In genomic region chr4:100124056-100124455, GRCm38 (mm10) we compare ENCODE assay signal across 23 mouse cellular contexts. TPM values are rescaled to one million over a fixed set of nuclear protein-coding genes. Genes with fewer than 3 reads are reported as not detected.
DNase-seq lines count a peak whose midpoint lies in the region; ATAC-seq lines count a peak whose summit lies in the region.
"Had no signal": no experiment of that assay in that cellular context is flagged by ENCODE, and none has a peak within 500 bp of the region (broad histone marks: within the 10 kb centered on the region; RNA-seq: fewer than 3 reads in every experiment).

No protein-coding gene starts in this region.

- intact Hi-C loops in heart, postnatal 10 days (cut with DNase I): no loop called here

- 0 out of 2 replicates have a peak overlapping the region, but pooled peaks have one; percentile 37 for H3K27ac ChIP-seq in kidney, embryonic 14.5 days (ENCODE audit: low read depth, low read length)
- H3K27ac ChIP-seq in neural tube, embryonic 15.5 days (replicated peaks): no peak overlapping the region
- H3K27ac ChIP-seq: gastrocnemius, adult 2 months; hindbrain, embryonic 15.5 days; midbrain, embryonic 13.5 days had no signal

- H3K9me3 ChIP-seq in kidney, embryonic 14.5 days (ENCODE audit: control insufficient read depth, low read length): no peaks in the 10 kb centered on the region
- H3K9me3 ChIP-seq in neural tube, embryonic 15.5 days (replicated peaks): no peaks in the 10 kb centered on the region
- H3K9me3 ChIP-seq: hindbrain, embryonic 15.5 days; midbrain, embryonic 13.5 days had no signal

- H3K4me1 ChIP-seq in kidney, embryonic 14.5 days (ENCODE audit: control insufficient read depth, insufficient read depth, low read length): no peaks in the 10 kb centered on the region
- no peaks in the 10 kb centered on the region for H3K4me1 ChIP-seq in neural tube, embryonic 15.5 days
- H3K4me1 ChIP-seq: megakaryocyte, embryonic 14.5 days had no signal

- H3K9ac ChIP-seq in kidney, embryonic 14.5 days (ENCODE audit: low read depth, low read length): no peak overlapping the region
- no peak overlapping the region for H3K9ac ChIP-seq in neural tube, embryonic 15.5 days (replicated peaks)
- H3K9ac ChIP-seq: hindbrain, embryonic 15.5 days; lung, embryonic 14.5 days; midbrain, embryonic 13.5 days had no signal

- H3K4me2 ChIP-seq in kidney, embryonic 14.5 days (replicated peaks; ENCODE audit: low read depth, low read length): no peak overlapping the region
- H3K4me2 ChIP-seq in neural tube, embryonic 15.5 days: no peak overlapping the region
- H3K4me2 ChIP-seq: hindbrain, embryonic 15.5 days; lung, embryonic 14.5 days; midbrain, embryonic 13.5 days had no signal

- no peak overlapping the region for H3K4me3 ChIP-seq in kidney, embryonic 14.5 days (ENCODE audit: low read length)
- H3K4me3 ChIP-seq in neural tube, embryonic 15.5 days (replicated peaks): no peak overlapping the region
- H3K4me3 ChIP-seq: gastrocnemius, adult 2 months; hindbrain, embryonic 15.5 days; megakaryocyte, embryonic 14.5 days; midbrain, embryonic 13.5 days had no signal

- ATAC-seq in kidney, embryonic 14.5 days (ENCODE audit: low FRiP score, low TSS enrichment): 0 out of 2 replicates have a peak, but pooled peaks have one; percentile 28
- ATAC-seq in neural tube, embryonic 15.5 days (ENCODE audit: low FRiP score): no peak
- ATAC-seq: forebrain, embryonic 14.5 days; midbrain, embryonic 13.5 days had no signal

- no peaks in the 10 kb centered on the region for H3K36me3 ChIP-seq in kidney, embryonic 14.5 days (ENCODE audit: control insufficient read depth, insufficient read depth, low read length)
- no peaks in the 10 kb centered on the region for H3K36me3 ChIP-seq in neural tube, embryonic 15.5 days
- H3K36me3 ChIP-seq: hindbrain, embryonic 15.5 days; midbrain, embryonic 13.5 days had no signal

- no peaks in the 10 kb centered on the region for H3K27me3 ChIP-seq in kidney, embryonic 14.5 days (ENCODE audit: control insufficient read depth, insufficient read depth, low read length)
- no peaks in the 10 kb centered on the region for H3K27me3 ChIP-seq in neural tube, embryonic 15.5 days (replicated peaks)
- H3K27me3 ChIP-seq: hindbrain, embryonic 15.5 days; megakaryocyte, embryonic 14.5 days; midbrain, embryonic 13.5 days had no signal

- DNase-seq in heart, adult 11 months: peak; percentile 25
- DNase-seq in heart, postnatal 10 days: no peak
- peak; percentile 39 for DNase-seq in ovary, adult 18-20 months (ENCODE audit: low spot score)
- no peak for DNase-seq in ovary, postnatal 36 days (ENCODE audit: low spot score)
- peak; percentile 13 for DNase-seq in yolk sac, embryonic 10.5 days (ENCODE audit: low spot score)
- DNase-seq in left cerebral cortex, adult 11 months (ENCODE audit: low spot score): no peak
- DNase-seq: cerebellum, adult 8-10 months; gastrocnemius, adult 2 months; layer of hippocampus, adult 9-11 months; left cerebral cortex, postnatal 4 days; liver; lung, embryonic 14.5 days; lung, postnatal 36 days; retina, postnatal 1 day; right cerebral cortex, postnatal 25 days; thymus, postnatal 25 days had no signal

RNA-seq across cellular contexts. Expression of gene Ror1, which starts 28.5 kb away (rescaled TPM):
- total RNA-seq in heart, postnatal 10 days (2021): 10 to 100 TPM; 23.5 to 24.0 TPM
- 11.3 and 12.8 TPM in 2 replicates for polyA plus RNA-seq in kidney, embryonic 14.5 days (2014; fragmentation: Nextera tagmentation; extraction: Ambion mirVana)
- polyA plus RNA-seq in neural tube, embryonic 15.5 days (2015; fragmentation: Nextera tagmentation; extraction: Ambion mirVana): 1.2 and 2.5 TPM in 2 replicates
- total RNA-seq: monocyte, adult 5-6 weeks had no signal

Comparison
In these comparisons a context has a peak if more than half of its experiments do, and no peak if none do; other contexts are left out.
1. DNase-seq: peak in heart, adult 11 months (single experiment), ovary, adult 18-20 months (single experiment) and yolk sac, embryonic 10.5 days (single experiment); none in heart, postnatal 10 days (0 of 2), ovary, postnatal 36 days (single experiment) and left cerebral cortex, adult 11 months (single experiment).